Mouse (Mus musculus): ENCODE data around the gene Tecrl. TPM values are rescaled to one million over a fixed set of nuclear protein-coding genes. Genes with fewer than 3 reads are reported as not detected.

The Tecrl gene
- not detected in 2 replicates for polyA plus RNA-seq (2015; fragmentation: Nextera tagmentation; extraction: Ambion mirVana)

DNA sequence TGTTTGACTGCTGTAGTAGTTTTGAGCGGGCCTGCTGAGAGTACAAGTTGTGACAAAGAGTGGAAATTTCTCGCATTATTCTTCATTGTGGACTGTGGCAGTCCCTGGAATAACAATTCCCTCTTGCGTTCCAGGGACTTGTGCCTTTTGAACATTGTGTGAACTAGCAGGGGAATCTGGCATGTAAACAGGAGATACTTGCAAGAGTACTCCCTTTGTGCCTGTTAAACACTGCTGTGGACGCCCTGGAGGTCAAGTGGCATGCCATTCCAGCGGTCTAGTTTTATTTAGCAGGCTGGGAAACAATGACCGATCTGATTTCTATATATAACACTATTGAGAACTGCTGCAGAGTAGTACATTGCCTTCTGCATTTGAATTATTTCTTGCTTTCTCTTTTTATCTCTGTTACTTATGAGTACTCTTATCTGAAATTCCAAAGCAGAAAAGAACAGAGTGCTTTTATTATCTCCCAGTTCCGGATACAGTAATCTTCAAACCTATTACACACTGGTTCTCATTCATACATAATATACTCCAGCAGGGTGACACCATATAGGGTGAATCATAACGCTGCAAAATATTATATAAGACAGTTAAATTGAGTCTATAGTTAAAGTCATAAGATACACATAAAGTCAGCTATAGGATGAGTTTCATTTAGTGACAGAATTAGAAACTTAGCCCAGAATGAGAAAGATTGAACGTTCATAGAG, at the start of gene Tecrl:
Gene Tecrl, minus strand, starts transcription at position 350 of the 716 bp plus-strand sequence.

All from urinary bladder, postnatal 0 days (tissue).